Mouse (Mus musculus) midbrain, embryonic 14.5 days (tissue): ENCODE results near the gene Cnep1r1. TPM values are rescaled to one million over a fixed set of nuclear protein-coding genes. Genes with fewer than 3 reads are reported as not detected.

Experiments used
- ATAC-seq: fragments of 200-750 bp; cut with Nextera tagmentation; 2 replicates; pipeline ENCODE4 v1.8.0; 2017; ENCODE audit warnings: moderate number of reproducible peaks, moderate library complexity; ENCODE audit not compliant: low FRiP score, low TSS enrichment
- DNase-seq: peaks from one replicate; pipeline ENCODE4 v3.0.0-alpha.2; 2015
- H3K27ac ChIP-seq: fragments of 300-500 bp; sonication (generic); replicated peaks from 2 replicates; pipeline ENCODE4 v1.5.1; 2014; ENCODE audit warnings: mild to moderate bottlenecking, low read depth, low read length, moderate library complexity
- H3K27me3 ChIP-seq: fragments of 300-500 bp; sonication (generic); 2 replicates; pipeline ENCODE4 v1.6.1; 2014; ENCODE audit warnings: low read length, control low read depth, mixed read lengths; ENCODE audit not compliant: control insufficient read depth, insufficient read depth
- H3K36me3 ChIP-seq: fragments of 300-500 bp; sonication (generic); 2 replicates; pipeline ENCODE4 v1.6.1; 2014; ENCODE audit warnings: low read length, control low read depth; ENCODE audit not compliant: control insufficient read depth, insufficient read depth
- H3K4me1 ChIP-seq: fragments of 300-500 bp; sonication (generic); 2 replicates; pipeline ENCODE4 v1.6.1; 2014; ENCODE audit warnings: mild to moderate bottlenecking, antibody characterized with exemption, low read length, control low read depth; ENCODE audit not compliant: control insufficient read depth, insufficient read depth
- H3K4me2 ChIP-seq: fragments of 300-500 bp; sonication (generic); 2 replicates; pipeline ENCODE4 v1.6.1; 2014; ENCODE audit warnings: mild to moderate bottlenecking, low read length, moderate library complexity
- H3K4me3 ChIP-seq: fragments of 300-500 bp; sonication (generic); replicated peaks from 2 replicates; pipeline ENCODE4 v1.5.1; 2014; ENCODE audit warnings: low read depth, low read length
- H3K9ac ChIP-seq: fragments of 300-500 bp; sonication (generic); replicated peaks from 2 replicates; pipeline ENCODE4 v1.6.1; 2014; ENCODE audit warnings: mild to moderate bottlenecking, low read length, moderate library complexity
- H3K9me3 ChIP-seq: fragments of 300-500 bp; sonication (generic); 2 replicates; pipeline ENCODE4 v1.6.1; 2016; ENCODE audit warnings: low read length, control low read depth, mixed read lengths; ENCODE audit not compliant: control insufficient read depth
- WGBS: fragments of 180-500 bp; shearing (Covaris S2); extraction: QIAGEN DNeasy Blood & Tissue Kit; methylation state at CpG from one replicate; pipeline ENCODE4 v1.1.7; 2014; 5-methylcytosine and 5-hydroxymethylcytosine counted together
- microRNA-seq: library from miRNA; unstranded; fragments of <30 nt; microRNA quantifications from one replicate; pipeline ENCODE4, GENCODE M21; 2016
- polyA plus RNA-seq: library from polyadenylated mRNA; unstranded; fragments of >200 nt; fragmentation: Nextera tagmentation; extraction: Ambion mirVana; gene quantifications from 2 replicates; pipeline ENCODE4 v1.2.1, GENCODE M21; 2014

Gene Cnep1r1
- polyA plus RNA-seq, 1 experiment from 2014 or later: 30.5 TPM

DNA sequence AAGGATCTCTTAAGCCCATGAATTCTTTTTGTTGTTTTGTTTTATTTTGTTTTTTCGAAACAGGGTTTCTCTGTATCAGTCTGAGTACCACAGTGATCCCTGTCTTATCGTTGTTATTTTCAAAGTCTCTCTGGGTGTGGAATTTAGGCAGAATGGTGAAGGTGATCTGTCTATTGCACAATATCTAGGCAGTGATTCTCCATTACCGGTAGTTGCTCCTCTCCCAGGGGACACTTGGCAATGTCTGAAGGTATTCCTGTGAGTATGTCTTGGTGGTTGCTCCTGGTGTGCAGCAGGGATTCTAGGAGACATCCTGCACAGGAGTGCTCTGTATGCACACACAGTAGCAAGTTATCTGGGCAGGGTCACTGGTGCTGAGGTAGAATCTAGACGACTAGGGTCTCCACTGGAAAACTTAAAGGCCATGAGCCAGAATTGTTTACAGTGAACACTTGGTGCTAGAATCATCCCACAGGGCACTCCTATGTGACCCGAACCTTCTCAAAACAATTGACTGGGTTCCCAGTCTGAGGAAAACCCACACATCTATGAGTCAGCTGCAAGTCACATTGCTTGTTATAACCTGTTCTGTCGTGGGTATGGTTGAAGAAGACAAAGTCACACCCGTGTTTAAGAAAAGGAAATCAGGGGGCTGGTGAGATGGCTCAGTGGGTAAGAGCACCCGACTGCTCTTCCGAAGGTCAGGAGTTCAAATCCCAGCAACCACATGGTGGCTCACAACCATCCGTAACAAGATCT is 41.8 kb downstream of the Cnep1r1 start:
- no peak overlapping the region for H3K4me2 ChIP-seq
- no peaks in the 10 kb centered on the region for H3K9me3 ChIP-seq
- DNase-seq (no peak), ATAC-seq (no peak)
- 92% methylated on average over 9 of the region's 10 CpGs for WGBS
- H3K4me1 ChIP-seq: no peaks in the 10 kb centered on the region
- H3K36me3 ChIP-seq: peaks cover 86% of the 10 kb centered on the region
- H3K27me3 ChIP-seq: no peaks in the 10 kb centered on the region
- no peak overlapping the region for H3K9ac ChIP-seq
- no peak overlapping the region for H3K27ac ChIP-seq
- H3K4me3 ChIP-seq: no peak overlapping the region

DNA sequence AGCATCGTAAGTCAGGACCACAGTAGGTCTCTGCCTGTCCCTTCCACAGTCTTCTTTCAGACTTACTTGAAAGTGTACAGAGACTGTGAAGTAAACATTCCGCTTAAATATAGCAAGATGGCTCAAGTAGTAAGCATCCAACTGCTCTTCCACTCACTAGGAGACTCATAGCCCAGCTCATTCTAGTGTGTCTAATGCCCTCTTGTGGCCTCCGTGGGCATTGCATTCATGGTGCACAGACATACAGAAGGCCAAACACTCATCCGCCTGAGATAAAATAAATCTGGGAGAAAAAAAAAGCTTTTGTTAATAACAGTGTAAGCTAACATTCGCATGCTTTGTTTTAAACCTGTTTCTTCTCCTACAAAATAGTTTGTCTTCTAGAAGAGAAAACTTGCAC is 42.9 kb downstream of the Cnep1r1 start:
- no peaks in the 10 kb centered on the region for H3K4me1 ChIP-seq
- H3K4me2 ChIP-seq: no peak overlapping the region
- H3K27me3 ChIP-seq: no peaks in the 10 kb centered on the region
- ATAC-seq: no peak
- no peak overlapping the region for H3K4me3 ChIP-seq
- H3K36me3 ChIP-seq: peaks cover 90% of the 10 kb centered on the region
- H3K9ac ChIP-seq: no peak overlapping the region
- 78% methylated on average over 5 of the region's 5 CpGs for WGBS
- no peak overlapping the region for H3K27ac ChIP-seq
- peak; percentile 76 for DNase-seq
- no peaks in the 10 kb centered on the region for H3K9me3 ChIP-seq

- no peak overlapping the region for H3K27ac ChIP-seq
- WGBS: 91% methylated on average over 7 of the region's 7 CpGs
- no peaks in the 10 kb centered on the region for H3K27me3 ChIP-seq
- DNase-seq: no peak
- peaks cover 24% of the 10 kb centered on the region for H3K36me3 ChIP-seq
- H3K9me3 ChIP-seq: no peaks in the 10 kb centered on the region
- H3K9ac ChIP-seq: no peak overlapping the region
- no peak overlapping the region for H3K4me3 ChIP-seq
- no peaks in the 10 kb centered on the region for H3K4me1 ChIP-seq
- H3K4me2 ChIP-seq: no peak overlapping the region
- no peak for ATAC-seq
Observed at GRCm38 (mm10) chr8:88175264-88175663, 56.7 kb downstream of the Cnep1r1 start.

- 91% methylated on average over 8 of the region's 8 CpGs for WGBS
- no peak for ATAC-seq
- H3K36me3 ChIP-seq: peaks cover 11% of the 10 kb centered on the region; the same call in 1 of the 2 replicates
Observed at GRCm38 (mm10) chr8:88177291-88177690, 58.7 kb downstream of the Cnep1r1 start.

GRCm38 (mm10) chr8:88183121-88183520 is 64.6 kb downstream of the Cnep1r1 start:
- Histone ChIP-seq H3K4me3 (no peak overlapping the region), H3K27ac (no peak overlapping the region), H3K9me3 (no peaks in the 10 kb centered on the region), H3K27me3 (no peaks in the 10 kb centered on the region), H3K4me2 (no peak overlapping the region), H3K36me3 (no peaks in the 10 kb centered on the region), H3K4me1 (no peaks in the 10 kb centered on the region), H3K9ac (no peak overlapping the region)
- DNase-seq (no peak), ATAC-seq (no peak)
- 82% methylated on average over 2 of the region's 2 CpGs for WGBS

More at GRCm38 (mm10) chr8:88177291-88177690, 58.7 kb downstream of the Cnep1r1 start:
- Histone ChIP-seq H3K27me3 (no peaks in the 10 kb centered on the region), H3K27ac (no peak overlapping the region), H3K4me1 (no peaks in the 10 kb centered on the region), H3K4me3 (no peak overlapping the region), H3K9me3 (no peaks in the 10 kb centered on the region), H3K9ac (no peak overlapping the region), H3K4me2 (no peak overlapping the region)
- DNase-seq: no peak

Small RNA genes lying within 50 kb of the gene (microRNA-seq; reads per million reads assigned to microRNA genes)
- gene Mir7071: 1.6 reads per million, percentile 6 among the genes with 10 or more reads in this experiment

Other genes starting within 250 kb of the Cnep1r1 start
- gene Zfp423, start 159.2 kb upstream of the Cnep1r1 start, polyA plus RNA-seq: 44.0 and 63.0 TPM in 2 replicates
- 30.7 and 39.9 TPM in 2 replicates for gene Heatr3, start 19.1 kb downstream of the Cnep1r1 start, polyA plus RNA-seq
- gene Tent4b, start 80.4 kb downstream of the Cnep1r1 start, polyA plus RNA-seq: 16.0 and 16.3 TPM in 2 replicates
- 1.8 and 2.6 TPM in 2 replicates for gene Adcy7, start 153.6 kb downstream of the Cnep1r1 start, polyA plus RNA-seq
- gene Brd7, start 243.4 kb downstream of the Cnep1r1 start, polyA plus RNA-seq: 60.3 and 82.5 TPM in 2 replicates